Mouse (Mus musculus) activated CD4-positive, CD25-positive, alpha-beta regulatory T cell (primary cell): ENCODE measurements around the gene Hnrnph3. TPM values are rescaled to one million over a fixed set of nuclear protein-coding genes. Genes with fewer than 3 reads are reported as not detected.

ENCODE experiments used
- polyA plus RNA-seq, 2 experiments: library from polyadenylated mRNA; unstranded; fragments of 100-300 nt; shearing (Covaris generic); gene quantifications; one replicate each; pipeline ENCODE4 v1.2.1; 2017

Hnrnph3 gene
- polyA plus RNA-seq, result 10 to 100 TPM; 58.3 to 63.2 TPM

GRCm38 (mm10) chr10:63023749-63024579 lies at the start of gene Hnrnph3, which contains the start of gene Pbld2:
Gene Hnrnph3 (minus strand): TSS chr10:63024217.
Gene Pbld2 (plus strand): TSS chr10:63024315.

GRCm38 (mm10) chr10:63059862-63060261 lies 35.8 kb upstream of the Hnrnph3 start, which contains the start of gene Pbld1:
Gene Pbld1 (plus strand): TSS chr10:63060162.

GRCm38 (mm10) chr10:62980039-62980954 lies 43.7 kb downstream of the Hnrnph3 start, which contains the start of gene Rufy2:
Gene Rufy2 (plus strand): TSS chr10:62980223.

Other genes with a start within 250 kb of the Hnrnph3 start
- gene Ccar1, start 231.9 kb downstream of the Hnrnph3 start, polyA plus RNA-seq, result 100 to 1,000 TPM; 120 to 144 TPM
- gene Tet1, start 115.2 kb downstream of the Hnrnph3 start, polyA plus RNA-seq, result 10 to 100 TPM in 1 of 2 experiments, 1 to 10 TPM in 1; 9.0 to 11.9 TPM
- 10 to 100 TPM; 17.4 to 17.6 TPM for gene Slc25a16, start 103.6 kb downstream of the Hnrnph3 start, polyA plus RNA-seq
- 1 to 10 TPM; 4.6 to 5.9 TPM for gene Dna2, start 77.2 kb downstream of the Hnrnph3 start, polyA plus RNA-seq
- gene Rufy2, start 44.0 kb downstream of the Hnrnph3 start, polyA plus RNA-seq, result 10 to 100 TPM; 48.6 to 50.2 TPM
- gene Pbld2, start 98 bp upstream of the Hnrnph3 start, polyA plus RNA-seq, result under 1 TPM; 0.27 to 0.62 TPM
- under 1 TPM; 0.10 to 0.49 TPM for gene Pbld1, start 35.9 kb upstream of the Hnrnph3 start, polyA plus RNA-seq
- gene Atoh7, start 75.4 kb upstream of the Hnrnph3 start, polyA plus RNA-seq, result not detected
- under 1 TPM in 1 of 2 experiments, not detected in 1; 0.60 TPM for gene Mypn, start 179.7 kb upstream of the Hnrnph3 start, polyA plus RNA-seq
- gene Herc4, start 219.6 kb upstream of the Hnrnph3 start, polyA plus RNA-seq, result 100 to 1,000 TPM; 115 to 152 TPM